Mouse (Mus musculus) MEL (cell line): Measurements from ENCODE around the gene Pygo1. TPM values are rescaled to one million over a fixed set of nuclear protein-coding genes. Genes with fewer than 3 reads are reported as not detected.
A peak's percentile ranks its signal among the peaks of the same experiment; 100 is the strongest.

Experiments used
- DNase-seq: peaks from one replicate; pipeline ENCODE4 v3.0.0; 2011; ENCODE audit warnings: low read depth, low spot score
- H3K27ac ChIP-seq: 2 replicates; pipeline ENCODE4 v1.5.1; 2012; ENCODE audit warnings: low read depth, mild to moderate bottlenecking, control low read depth, low read length, moderate library complexity; ENCODE audit not compliant: control insufficient read depth
- H3K27me3 ChIP-seq, 2 experiments: fragments of 150-350 bp in 1 of 2; sonication (generic) in 1 of 2; 2 replicates each; pipeline ENCODE4 v1.6.1; 2012; ENCODE audit warnings: low read length in 2 of 2, mild to moderate bottlenecking in 2 of 2, improper control_type of control experiment in 1 of 2, moderate library complexity in 1 of 2; ENCODE audit not compliant: insufficient read depth in 2 of 2, control insufficient read depth in 1 of 2
- H3K36me3 ChIP-seq, 2 experiments: 2 replicates each; pipeline ENCODE4 v1.6.1; 2012 to 2014; ENCODE audit warnings: low read length in 2 of 2, improper control_type of control experiment in 1 of 2, inconsistent platforms in 1 of 2, mild to moderate bottlenecking in 1 of 2; ENCODE audit not compliant: insufficient read depth in 2 of 2, control insufficient read depth in 1 of 2
- H3K4me1 ChIP-seq, 2 experiments: fragments of 150-350 bp in 1 of 2; sonication (generic) in 1 of 2; 2 replicates each; pipeline ENCODE4 v1.6.1; 2012; ENCODE audit warnings: low read length in 2 of 2, improper control_type of control experiment in 1 of 2, mild to moderate bottlenecking in 1 of 2; ENCODE audit not compliant: insufficient read depth in 2 of 2, control insufficient read depth in 1 of 2
- H3K4me3 ChIP-seq, 2 experiments: fragments of 150-350 bp in 1 of 2; sonication (generic) in 1 of 2; 2 replicates each; pipeline ENCODE4 v1.5.1; 2012; ENCODE audit warnings: low read depth in 2 of 2, low read length in 2 of 2, mild to moderate bottlenecking in 2 of 2, moderate library complexity in 2 of 2, control low read depth in 1 of 2, improper control_type of control experiment in 1 of 2; ENCODE audit not compliant: control insufficient read depth in 1 of 2, insufficient read depth in 1 of 2
- H3K79me2 ChIP-seq: 2 replicates; pipeline ENCODE4 v1.6.1; 2012; ENCODE audit warnings: mild to moderate bottlenecking, low read length, moderate library complexity; ENCODE audit not compliant: control insufficient read depth, poor library complexity, insufficient read depth
- H3K9ac ChIP-seq: 2 replicates; pipeline ENCODE4 v1.6.1; 2012; ENCODE audit warnings: low read depth, mild to moderate bottlenecking, control low read depth, low read length, moderate library complexity; ENCODE audit not compliant: control insufficient read depth, poor library complexity, severe bottlenecking
- H3K9me3 ChIP-seq: fragments of 150-350 bp; sonication (generic); replicated peaks from 2 replicates; pipeline ENCODE4 v1.6.1; 2012; ENCODE audit warnings: mild to moderate bottlenecking, low read length, improper control_type of control experiment, moderate library complexity; ENCODE audit not compliant: insufficient read depth
- BHLHE40 ChIP-seq: IDR thresholded peaks from 2 replicates; pipeline ENCODE4 v1.6.1; 2012; ENCODE audit warnings: low read depth, mild to moderate bottlenecking, inconsistent platforms, low read length, improper control_type of control experiment, borderline replicate concordance
- CHD1 ChIP-seq: IDR thresholded peaks from 2 replicates; pipeline ENCODE4 v1.6.1; 2012; ENCODE audit warnings: low read depth, mild to moderate bottlenecking, inconsistent platforms, low read length, improper control_type of control experiment
- CHD2 ChIP-seq: IDR thresholded peaks from 2 replicates; pipeline ENCODE4 v1.6.1; 2011; ENCODE audit warnings: low read length, improper control_type of control experiment
- CTCF ChIP-seq, 3 experiments: IDR thresholded peaks in 2 of 3; conservative IDR thresholded peaks in 1 of 3; 2 replicates each; pipeline ENCODE4 v1.5.1; 2011 to 2012; ENCODE audit warnings: low read length in 3 of 3, low read depth in 2 of 3, mild to moderate bottlenecking in 2 of 3, improper control_type of control experiment in 1 of 3, inconsistent platforms in 1 of 3, mixed read lengths in 1 of 3, moderate library complexity in 1 of 3; ENCODE audit not compliant: control insufficient read depth in 1 of 3, insufficient read depth in 1 of 3, poor library complexity in 1 of 3, severe bottlenecking in 1 of 3
- E2F4 ChIP-seq: IDR thresholded peaks from 2 replicates; pipeline ENCODE4 v1.6.1; 2011; ENCODE audit warnings: low read depth, low read length, improper control_type of control experiment, borderline replicate concordance
- GATA1 ChIP-seq: IDR thresholded peaks from 2 replicates; pipeline ENCODE4 v1.6.1; 2011; ENCODE audit warnings: low read depth, low read length, improper control_type of control experiment
- KAT2A ChIP-seq: conservative IDR thresholded peaks from 2 replicates; pipeline ENCODE4 v1.6.1; 2012; ENCODE audit warnings: low read depth, low read length, improper control_type of control experiment, inconsistent platforms
- MAZ ChIP-seq: IDR thresholded peaks from 2 replicates; pipeline ENCODE4 v1.6.1; 2012; ENCODE audit warnings: low read depth, mild to moderate bottlenecking, inconsistent platforms, low read length, improper control_type of control experiment
- MEF2A ChIP-seq: IDR thresholded peaks from 2 replicates; pipeline ENCODE4 v1.6.1; 2014; ENCODE audit warnings: low read depth, mild to moderate bottlenecking, inconsistent platforms, low read length, improper control_type of control experiment; ENCODE audit not compliant: poor library complexity, insufficient replicate concordance, severe bottlenecking; ENCODE audit errors: extremely low read depth
- MYC ChIP-seq: IDR thresholded peaks from 2 replicates; pipeline ENCODE4 v1.6.1; 2011; ENCODE audit warnings: low read depth, mild to moderate bottlenecking, low read length, improper control_type of control experiment, moderate library complexity
- RAD21 ChIP-seq: IDR thresholded peaks from 2 replicates; pipeline ENCODE4 v1.6.1; 2011; ENCODE audit warnings: mild to moderate bottlenecking, low read depth, low read length, improper control_type of control experiment
- SMC3 ChIP-seq: IDR thresholded peaks from 2 replicates; pipeline ENCODE4 v1.6.1; 2011; ENCODE audit warnings: low read depth, low read length, improper control_type of control experiment
- TBP ChIP-seq: IDR thresholded peaks from 2 replicates; pipeline ENCODE4 v1.8.0; 2011; ENCODE audit warnings: low read depth, low read length, improper control_type of control experiment
- TCF12 ChIP-seq: IDR thresholded peaks from 2 replicates; pipeline ENCODE4 v1.6.1; 2014; ENCODE audit warnings: low read depth, mild to moderate bottlenecking, inconsistent platforms, low read length, improper control_type of control experiment, moderate library complexity
- USF1 ChIP-seq: IDR thresholded peaks from 2 replicates; pipeline ENCODE4 v1.6.1; 2014; ENCODE audit warnings: low read depth, mild to moderate bottlenecking, inconsistent platforms, low read length, improper control_type of control experiment, moderate library complexity
- ZC3H11A ChIP-seq: IDR thresholded peaks from 2 replicates; pipeline ENCODE4 v1.6.1; 2012; ENCODE audit warnings: low read depth, mild to moderate bottlenecking, inconsistent platforms, low read length, improper control_type of control experiment
- ZKSCAN1 ChIP-seq: IDR thresholded peaks from 2 replicates; pipeline ENCODE4 v1.6.1; 2012; ENCODE audit warnings: low read depth, mild to moderate bottlenecking, inconsistent platforms, low read length, improper control_type of control experiment, moderate library complexity
- ZNF384 ChIP-seq: IDR thresholded peaks from 2 replicates; pipeline ENCODE4 v1.6.1; 2012; ENCODE audit warnings: low read depth, mild to moderate bottlenecking, inconsistent platforms, low read length, improper control_type of control experiment
- polyA plus RNA-seq, 2 experiments: library from polyadenylated mRNA; stranded (reverse) in 1 of 2; unstranded in 1 of 2; fragments of >175 nt in 1 of 2; fragments of >200 nt in 1 of 2; gene quantifications; 2 replicates each; pipeline versions ENCODE4 v1.2.1 to v1.2.4; 2012; ENCODE audit warnings: low replicate concordance in 2 of 2, low read depth in 1 of 2; ENCODE audit not compliant: insufficient read length in 2 of 2, insufficient read depth in 1 of 2, missing spikeins in 1 of 2
- total RNA-seq: library from RNA; depleted of rRNA; stranded (reverse); fragments of 300-350 nt; gene quantifications from 2 replicates; pipeline ENCODE4 v1.2.3, GENCODE M21; 2012; rRNA removed

Gene Pygo1
- not detected in 2 replicates for total RNA-seq
- not detected for polyA plus RNA-seq

- no peaks in the 10 kb centered on the region for H3K4me1 ChIP-seq
- no peaks in the 10 kb centered on the region for H3K9me3 ChIP-seq
- no peaks in the 10 kb centered on the region for H3K36me3 ChIP-seq
- no peak for TF ChIP-seq E2F4
- no peak for TF ChIP-seq MYC
- no peak for TF ChIP-seq MEF2A
- TF ChIP-seq KAT2A, result no peak
- no peak for TF ChIP-seq CHD2
- TF ChIP-seq ZC3H11A, result no peak
- TF ChIP-seq BHLHE40, result no peak
- no peak for TF ChIP-seq GATA1
- TF ChIP-seq ZKSCAN1, result no peak
- no peaks in the 10 kb centered on the region for H3K79me2 ChIP-seq
- no peak for DNase-seq
- peaks cover 11 to 14% of the 10 kb centered on the region in 2 experiments; a peak in 3 of 4 replicates for H3K27me3 ChIP-seq
- H3K27ac ChIP-seq, result no peak within 1 kb of the TSS
- no peak within 1 kb of the TSS for H3K4me3 ChIP-seq
- no peak within 1 kb of the TSS for H3K9ac ChIP-seq
These were observed at the start of gene Pygo1 for GRCm38 (mm10) chr9:72925021-72925934. Gene Pygo1 (plus strand): TSS chr9:72925645.

DNA sequence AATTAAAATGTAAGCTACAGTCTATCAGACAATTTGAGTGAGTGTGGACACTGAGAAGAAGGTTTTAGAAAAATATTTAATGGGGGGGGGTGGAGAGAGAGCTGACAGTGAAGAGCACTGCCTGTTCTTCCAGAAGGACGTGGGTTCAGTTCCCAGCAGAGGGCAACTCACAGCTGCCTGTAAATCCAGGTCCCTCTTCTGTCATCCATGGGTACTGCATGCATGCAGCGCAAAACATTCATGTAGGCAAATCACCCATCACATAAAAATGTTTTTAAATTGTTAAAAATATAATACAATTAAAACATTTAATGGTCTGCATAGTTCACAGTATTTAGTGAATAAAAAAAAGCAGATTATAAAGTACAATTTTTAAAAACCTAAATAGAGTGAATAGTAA, 49.6 kb upstream of the Pygo1 start:
- no peak overlapping the region for H3K9ac ChIP-seq
- H3K36me3 ChIP-seq, result peaks cover 0 to 3% of the 10 kb centered on the region in 2 experiments; a peak in 2 of 4 replicates
- H3K27me3 ChIP-seq, result peaks cover 4 to 32% of the 10 kb centered on the region in 2 experiments
- H3K4me3 ChIP-seq, result no peak overlapping the region
- DNase-seq, result peak; percentile 42
- no peak overlapping the region for H3K27ac ChIP-seq
- peaks cover 0 to 3% of the 10 kb centered on the region in 2 experiments; a peak in 2 of 4 replicates for H3K4me1 ChIP-seq
- no peak for TF ChIP-seq MYC
- TF ChIP-seq TBP, result no peak
- no peak for TF ChIP-seq ZNF384
- TF ChIP-seq SMC3, result peak; percentile 70
- no peak for TF ChIP-seq USF1
- TF ChIP-seq CHD1, result no peak
- TF ChIP-seq RAD21, result peak; percentile 42
- no peak for TF ChIP-seq MAZ
- peak; percentile 23 to 62 (median 31); a peak in 5 of 6 replicates for TF ChIP-seq CTCF (IDR thresholded peaks at IDR 0.05 in 2 of 3, conservative IDR thresholded peaks at IDR 0.05 in 1 of 3; ENCODE audit: control insufficient read depth in 1 of 3, insufficient read depth in 1 of 3, low read depth in 2 of 3, low read length in 3 of 3, poor library complexity in 1 of 3, severe bottlenecking in 1 of 3)
- no peak for TF ChIP-seq TCF12
- TF ChIP-seq ZC3H11A, result peak; percentile 22; the same call in 1 of the 2 replicates
- no peaks in the 10 kb centered on the region for H3K79me2 ChIP-seq
- H3K9me3 ChIP-seq, result no peaks in the 10 kb centered on the region
